Mouse (Mus musculus) gastrocnemius, adult 2 months (tissue): ENCODE measurements at regions not wholly inside any gene's neighbourhood (a gene's known extent, or its start where the extent isn't known, plus 50 kb on each side); places are given as distances from the start of the nearest gene placed in this dataset.
A peak's percentile ranks its signal among the peaks of the same experiment; 100 is the strongest.

ENCODE experiments used
- DNase-seq: peaks from one replicate; pipeline ENCODE4 v3.0.0; 2022
- H3K27ac ChIP-seq: fragments of 200-600 bp; 2 replicates; pipeline ENCODE4 v1.8.1; 2022; ENCODE audit warnings: mild to moderate bottlenecking
- H3K4me3 ChIP-seq: fragments of 200-600 bp; 2 replicates; pipeline ENCODE4 v1.8.1; 2022; ENCODE audit warnings: mild to moderate bottlenecking, moderate library complexity
- CTCF ChIP-seq: fragments of 200-600 bp; IDR thresholded peaks from 2 replicates; pipeline ENCODE4 v1.8.1; 2022; ENCODE audit warnings: antibody characterized with exemption, mild to moderate bottlenecking, moderate library complexity
- intact Hi-C: fragments of 180-260 bp; cut with DNase I; formaldehyde crosslinking; loops from one replicate; pipeline ENCODE4 v1.15.1; 2025

DNA sequence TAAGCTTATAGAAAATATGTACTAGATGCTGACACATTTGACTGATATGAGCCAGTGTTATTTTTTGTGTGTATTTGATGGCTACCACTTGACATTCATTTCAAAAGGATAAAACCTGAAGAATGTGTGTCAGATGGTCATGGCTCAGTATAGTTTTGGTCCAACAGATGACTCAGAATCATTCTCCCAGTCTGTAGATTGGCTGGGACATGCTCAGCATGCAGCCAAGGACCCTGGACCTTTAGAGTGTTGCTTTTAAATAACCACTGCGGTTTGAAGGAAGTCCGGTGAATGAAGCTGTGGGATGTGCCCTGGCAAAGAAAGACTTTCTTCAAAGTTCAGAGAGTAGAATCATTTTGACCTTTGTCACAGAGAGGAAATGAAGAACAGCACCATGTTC lies 584.6 kb downstream of the Gm43517 start:
- no peak overlapping the region for H3K27ac ChIP-seq

DNA sequence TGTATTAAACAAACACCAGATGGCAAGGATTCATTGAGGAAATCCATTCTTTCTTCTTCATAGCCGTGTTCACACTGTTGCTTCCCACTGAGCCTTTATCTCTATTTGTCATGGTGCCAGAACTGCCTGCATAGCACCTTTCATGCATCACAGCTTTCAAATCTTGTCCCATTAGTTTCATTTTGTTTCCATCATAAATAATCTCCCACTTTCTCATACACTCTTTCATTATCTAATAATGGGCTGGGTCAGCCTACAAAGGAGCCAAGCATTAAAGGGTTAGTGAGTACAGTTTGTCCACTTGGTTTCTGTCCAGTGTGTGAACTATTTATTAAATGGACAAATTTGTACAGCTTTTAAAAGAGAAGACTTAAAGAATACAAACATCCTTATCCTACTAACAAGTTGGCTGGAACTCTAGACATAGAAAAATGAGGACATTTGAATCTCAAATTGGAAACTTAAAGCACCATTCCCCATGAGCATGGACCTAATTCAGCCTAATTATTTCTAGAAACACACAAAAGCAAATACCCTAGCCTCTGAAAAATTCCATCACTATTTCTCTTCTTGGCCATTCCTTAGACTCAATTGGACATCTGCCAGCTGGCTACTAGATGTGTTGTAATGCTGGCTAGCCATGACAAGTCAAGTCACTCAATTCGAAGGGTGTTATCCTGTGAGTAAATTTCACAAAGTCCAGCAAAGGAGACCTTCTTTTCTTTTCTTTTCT lies 589.8 kb downstream of the Gm43517 start:
- intact Hi-C loops: no loop called here

More for the DNA sequence above, 584.6 kb downstream of the Gm43517 start:
- intact Hi-C loops: no loop called here
- no peak overlapping the region for H3K4me3 ChIP-seq
- DNase-seq: no peak
- no peak for TF ChIP-seq CTCF

DNA sequence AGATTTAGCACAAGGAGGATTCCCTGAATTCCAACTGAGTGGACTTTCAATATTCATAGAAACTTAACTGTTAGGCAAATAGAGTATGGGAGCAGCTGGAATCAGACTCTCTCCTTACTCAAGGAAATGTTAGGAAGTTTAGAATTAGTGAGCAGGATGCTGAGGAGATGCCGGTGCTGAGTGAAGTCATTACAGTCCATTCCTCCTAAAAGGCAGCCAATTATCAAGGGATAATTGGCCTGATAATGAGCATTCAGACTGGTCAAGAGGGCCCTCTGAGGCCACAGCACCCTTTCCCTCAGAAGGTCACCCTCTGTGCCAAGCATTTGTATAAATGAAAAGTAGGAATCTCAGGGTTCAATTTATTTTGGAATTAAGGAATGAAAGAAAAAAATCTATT lies 590.6 kb downstream of the Gm43517 start:
- intact Hi-C loops: no loop called here
- no peak for TF ChIP-seq CTCF
- Histone ChIP-seq H3K4me3 (no peak overlapping the region), H3K27ac (no peak overlapping the region)
- no peak for DNase-seq

More for the DNA sequence above, 589.8 kb downstream of the Gm43517 start:
- no peak for TF ChIP-seq CTCF
- DNase-seq: peak; percentile 25
- H3K27ac ChIP-seq: no peak overlapping the region
- no peak overlapping the region for H3K4me3 ChIP-seq

DNA sequence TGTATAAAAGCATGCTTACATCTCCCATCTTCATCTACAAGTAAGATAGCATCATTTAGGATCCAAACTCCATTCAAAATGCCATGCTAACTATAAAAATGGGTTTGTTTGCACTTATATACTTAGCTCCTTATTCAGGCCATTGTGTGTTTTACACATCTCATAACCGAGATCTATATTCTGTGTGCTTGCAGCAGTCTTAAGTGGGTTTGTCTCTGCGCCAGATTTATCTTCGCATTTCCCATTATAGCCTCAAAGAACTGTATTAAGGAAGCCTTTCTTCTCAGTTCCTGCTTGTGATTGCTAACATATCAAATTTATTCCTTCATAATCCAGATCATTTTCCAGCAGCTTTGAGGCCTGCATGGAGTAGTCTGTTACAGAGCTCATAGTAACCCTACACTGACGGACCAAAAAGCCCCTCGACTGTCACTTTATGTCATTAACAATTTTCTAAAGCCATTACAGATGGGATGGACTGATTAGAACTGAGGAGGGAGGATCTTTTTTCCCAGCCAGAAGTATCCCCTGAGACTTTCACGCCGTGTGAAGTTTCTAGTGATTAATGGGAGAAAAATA lies 607.6 kb downstream of the Gm43517 start:
- no peak for DNase-seq
- Histone ChIP-seq H3K27ac (no peak overlapping the region), H3K4me3 (no peak overlapping the region)
- TF ChIP-seq CTCF: no peak
- intact Hi-C loops: no loop called here

DNA sequence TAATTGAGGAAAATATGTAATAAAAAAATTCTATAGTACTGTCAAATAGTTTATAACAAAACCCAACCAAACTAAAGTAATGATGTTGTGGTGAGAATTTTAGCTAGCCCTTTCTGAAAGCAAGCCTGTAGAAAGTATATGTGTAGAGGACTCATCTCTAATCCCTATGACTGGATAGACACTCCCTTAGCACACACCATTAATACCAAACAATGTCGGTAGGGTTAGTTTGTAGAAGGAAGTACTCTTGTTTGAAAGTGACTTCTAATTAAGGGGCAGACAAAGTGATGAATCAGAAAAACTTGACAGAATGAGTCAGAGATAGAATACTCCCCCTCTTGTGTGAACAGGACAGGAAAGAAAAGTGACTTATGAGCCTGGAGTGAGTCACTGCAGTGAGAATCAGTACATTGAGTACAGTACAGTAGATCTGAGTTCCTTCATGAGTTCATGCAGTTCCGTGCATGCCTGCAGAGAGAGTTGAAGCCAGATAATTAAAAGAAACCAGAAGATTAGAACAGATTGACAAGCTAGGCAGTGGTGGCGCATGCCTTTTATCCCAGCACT lies 610.0 kb downstream of the Prkd1 start:
- no peak for TF ChIP-seq CTCF
- intact Hi-C loops: no loop called here
- no peak for DNase-seq
- no peak overlapping the region for H3K4me3 ChIP-seq
- no peak overlapping the region for H3K27ac ChIP-seq

DNA sequence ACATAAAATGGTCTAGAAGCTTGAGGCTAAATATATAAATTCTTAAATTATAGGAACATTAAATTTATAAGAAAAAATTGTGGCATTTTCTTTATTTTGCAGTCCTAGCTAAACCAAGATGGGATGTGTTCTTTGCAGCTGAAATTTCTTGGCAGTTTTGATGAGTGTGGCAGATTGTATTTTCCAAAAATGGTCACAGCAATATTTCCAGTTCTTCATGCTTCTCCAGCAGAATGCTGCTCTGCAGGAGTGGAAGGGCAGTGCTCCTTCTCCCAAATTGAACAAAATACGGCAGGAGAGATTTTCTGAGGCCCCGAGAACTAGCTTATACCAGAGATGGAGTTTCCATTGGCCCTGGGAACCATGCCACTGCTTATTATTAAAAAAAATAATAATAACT lies 587.6 kb downstream of the Prkd1 start:
- no peak for DNase-seq
- Histone ChIP-seq H3K4me3 (no peak overlapping the region), H3K27ac (no peak overlapping the region)
- intact Hi-C loops: no loop called here
- no peak for TF ChIP-seq CTCF

DNA sequence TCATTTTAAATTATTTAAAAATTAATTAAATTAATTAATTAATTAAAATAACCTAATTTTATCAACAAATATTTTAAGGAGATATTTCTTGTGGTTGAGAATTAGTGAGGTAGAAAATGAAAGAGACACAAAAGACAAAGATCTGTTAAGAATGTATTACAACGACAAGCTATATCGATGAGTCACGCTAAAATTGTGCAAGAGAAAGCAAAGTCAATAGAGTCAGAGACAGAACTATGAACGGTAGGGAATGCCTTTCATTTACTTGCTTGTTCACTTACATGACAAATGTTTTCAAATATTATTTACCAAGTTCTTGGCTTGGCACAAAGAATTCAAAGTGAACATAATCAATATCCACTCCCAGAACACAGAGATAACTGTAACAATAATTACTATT lies 582.5 kb downstream of the Prkd1 start:
- TF ChIP-seq CTCF: no peak
- intact Hi-C loops: no loop called here
- no peak for DNase-seq
- Histone ChIP-seq H3K4me3 (no peak overlapping the region), H3K27ac (no peak overlapping the region)

DNA sequence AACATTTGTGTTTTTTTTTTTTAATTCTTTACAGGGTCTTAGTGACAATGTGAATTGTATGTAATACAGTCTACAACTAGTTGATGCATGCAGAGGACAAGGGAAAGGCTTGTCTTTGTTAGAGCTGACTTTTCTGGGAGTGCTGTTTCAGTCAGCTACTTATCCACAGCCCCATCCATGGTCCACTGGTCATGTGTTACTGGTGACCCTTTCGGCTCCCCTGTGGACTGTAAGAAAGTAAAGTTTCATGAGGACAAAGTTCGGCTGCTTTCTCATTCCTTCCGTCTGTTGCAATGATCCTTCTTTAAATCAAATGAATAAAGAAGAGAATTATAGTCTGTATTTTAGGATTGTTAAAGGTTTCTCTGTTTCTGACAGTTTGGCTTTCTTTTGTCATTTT lies 577.1 kb downstream of the Prkd1 start:
- intact Hi-C loops: no loop called here
- H3K27ac ChIP-seq: no peak overlapping the region
- DNase-seq: no peak
- no peak overlapping the region for H3K4me3 ChIP-seq
- no peak for TF ChIP-seq CTCF

DNA sequence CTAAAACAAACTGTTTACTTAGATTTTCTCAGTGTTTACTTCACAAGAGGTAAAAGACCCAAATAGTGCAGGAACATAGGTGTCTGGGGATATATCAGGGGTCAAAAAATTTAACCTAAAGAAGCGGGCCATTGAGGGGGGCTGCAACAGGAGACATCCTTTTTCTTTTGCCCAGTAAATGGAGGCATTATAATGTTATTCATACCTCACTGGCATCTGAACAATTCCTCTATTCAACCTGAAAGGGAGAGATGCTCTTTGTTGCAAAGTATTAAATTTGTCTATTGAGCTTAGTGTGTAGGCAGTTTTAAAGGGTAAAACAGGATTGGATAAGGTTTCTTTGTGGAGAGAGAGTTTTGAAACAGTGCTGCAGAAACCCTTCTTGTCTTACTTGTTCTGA lies 576.5 kb downstream of the Prkd1 start:
- intact Hi-C loops: no loop called here
- TF ChIP-seq CTCF: no peak
- DNase-seq: no peak
- no peak overlapping the region for H3K4me3 ChIP-seq
- no peak overlapping the region for H3K27ac ChIP-seq

DNA sequence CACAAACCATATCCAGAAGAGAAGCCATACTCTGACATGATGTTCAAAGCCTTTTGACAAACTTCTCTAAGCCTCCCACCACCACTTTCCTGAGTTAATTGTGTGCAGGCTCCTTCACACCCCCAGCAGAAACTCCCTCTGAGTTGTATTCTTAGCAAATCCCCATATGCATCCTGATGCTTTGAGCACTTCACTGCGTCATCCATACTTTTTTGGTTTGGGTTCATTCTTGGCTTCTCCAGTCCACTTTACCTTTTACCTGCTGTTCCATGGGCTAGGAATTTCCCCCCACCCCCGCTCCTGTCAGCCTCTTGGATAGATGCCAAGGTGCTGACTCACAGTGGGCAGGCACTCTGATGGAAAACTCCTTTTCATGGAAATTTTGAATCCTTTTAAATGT lies 575.2 kb downstream of the Prkd1 start:
- TF ChIP-seq CTCF: no peak
- DNase-seq: no peak
- intact Hi-C loops: no loop called here
- H3K27ac ChIP-seq: no peak overlapping the region
- no peak overlapping the region for H3K4me3 ChIP-seq

DNA sequence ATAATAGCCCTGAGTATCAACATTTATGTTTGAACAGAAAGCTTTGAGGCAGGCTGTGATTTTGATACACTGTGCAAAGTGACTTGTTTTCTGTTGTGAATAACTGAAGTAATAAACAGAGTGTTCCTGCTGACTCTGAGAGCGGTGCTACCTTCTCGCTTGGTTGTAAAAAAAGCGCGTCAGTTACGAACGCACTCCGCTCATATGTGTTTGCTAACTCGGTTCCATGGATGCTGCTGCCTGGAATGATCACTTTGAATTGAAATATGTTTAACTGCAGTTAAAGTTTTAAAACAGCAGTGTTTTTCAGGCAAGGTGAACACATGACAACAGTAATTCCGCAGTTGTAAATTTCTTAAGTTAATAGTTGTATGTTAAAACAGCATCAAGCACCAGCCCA lies 567.7 kb downstream of the Prkd1 start:
- Histone ChIP-seq H3K4me3 (no peak overlapping the region), H3K27ac (no peak overlapping the region)
- intact Hi-C loops: no loop called here
- no peak for TF ChIP-seq CTCF
- no peak for DNase-seq

DNA sequence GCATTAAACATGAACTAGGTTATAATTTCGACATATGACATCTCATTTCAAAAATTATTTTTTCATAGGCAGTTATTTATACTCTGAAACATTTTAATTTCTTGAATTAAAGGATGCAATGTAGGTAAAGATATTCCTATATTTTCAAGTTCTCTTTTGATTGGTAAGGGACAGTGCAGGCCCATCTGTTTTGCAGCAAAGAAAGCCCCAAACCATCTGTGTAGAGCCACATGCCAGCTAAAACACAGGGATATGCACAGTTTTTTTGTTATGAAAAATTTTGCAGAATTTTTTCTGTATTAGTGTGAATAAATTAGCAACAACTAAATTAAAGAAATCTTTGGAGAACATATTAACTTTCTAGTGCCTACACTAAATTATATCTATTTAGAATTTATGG lies 567.3 kb downstream of the Prkd1 start:
- DNase-seq: no peak
- Histone ChIP-seq H3K27ac (no peak overlapping the region), H3K4me3 (no peak overlapping the region)
- intact Hi-C loops: no loop called here
- TF ChIP-seq CTCF: no peak

DNA sequence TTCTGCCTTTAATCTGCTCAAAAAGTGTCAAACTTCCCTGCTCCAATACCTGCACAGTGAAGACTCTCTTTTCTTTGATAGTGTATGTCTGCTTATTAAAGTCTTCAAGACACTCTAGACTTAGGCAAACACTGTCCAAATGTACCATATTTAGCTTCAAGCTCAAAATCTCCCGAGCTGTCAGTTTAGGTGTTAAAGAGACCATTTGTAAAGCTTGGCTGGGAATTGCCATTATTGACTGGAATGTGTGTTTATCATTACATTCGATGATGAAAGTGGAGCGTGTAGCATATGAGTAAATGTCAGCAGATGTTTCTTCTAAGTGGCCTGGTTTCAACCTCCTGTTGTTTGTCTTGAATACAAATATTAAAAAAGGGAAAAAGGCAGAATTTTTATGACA lies 564.4 kb downstream of the Prkd1 start:
- no peak overlapping the region for H3K27ac ChIP-seq
- intact Hi-C loops: no loop called here
- no peak for TF ChIP-seq CTCF
- DNase-seq: no peak
- no peak overlapping the region for H3K4me3 ChIP-seq
